Mouse (Mus musculus) thymus, adult 2 months (tissue): Measurements from ENCODE around the gene Zfp296. TPM values are rescaled to one million over a fixed set of nuclear protein-coding genes. Genes with fewer than 3 reads are reported as not detected.

Experiments used
- DNase-seq: peaks from one replicate; pipeline ENCODE4 v3.0.0; 2021
- H3K27ac ChIP-seq: fragments of 200-500 bp; 2 replicates; pipeline ENCODE4 v1.5.1; 2012; ENCODE audit warnings: low read length, control low read depth; ENCODE audit not compliant: control insufficient read depth, insufficient read depth
- H3K27me3 ChIP-seq: fragments of 200-500 bp; 2 replicates; pipeline ENCODE4 v1.6.1; 2012; ENCODE audit warnings: mild to moderate bottlenecking, low read length, moderate library complexity, mixed read lengths; ENCODE audit not compliant: control insufficient read depth, insufficient read depth
- H3K36me3 ChIP-seq: fragments of 200-500 bp; 2 replicates; pipeline ENCODE4 v1.6.1; 2012; ENCODE audit warnings: mild to moderate bottlenecking, low read length, moderate library complexity; ENCODE audit not compliant: control insufficient read depth, insufficient read depth
- H3K4me1 ChIP-seq: fragments of 200-500 bp; replicated peaks from 2 replicates; pipeline ENCODE4 v1.6.1; 2012; ENCODE audit warnings: low read length; ENCODE audit not compliant: control insufficient read depth, insufficient read depth
- H3K4me3 ChIP-seq: fragments of 200-500 bp; 2 replicates; pipeline ENCODE4 v1.5.1; 2012; ENCODE audit warnings: mild to moderate bottlenecking, low read length, control low read depth, moderate library complexity; ENCODE audit not compliant: control insufficient read depth, insufficient read depth
- CTCF ChIP-seq: fragments of 200-500 bp; IDR thresholded peaks from 2 replicates; pipeline ENCODE4 v1.5.1; 2012; ENCODE audit warnings: mild to moderate bottlenecking, control low read depth, low read length, moderate library complexity, borderline replicate concordance; ENCODE audit not compliant: control insufficient read depth, poor library complexity, insufficient read depth; ENCODE audit errors: extremely low read depth
- POLR2A ChIP-seq: fragments of 200-500 bp; IDR thresholded peaks from 2 replicates; pipeline ENCODE4 v1.6.1; 2012; ENCODE audit warnings: mild to moderate bottlenecking, low read length, control low read depth, moderate library complexity; ENCODE audit not compliant: control insufficient read depth, poor library complexity, insufficient read depth; ENCODE audit errors: extremely low read depth
- WGBS: fragments of 180-500 bp; shearing (Covaris S2); methylation state at CpG from one replicate; pipeline ENCODE4 v1.1.7; 2018; 5-methylcytosine and 5-hydroxymethylcytosine counted together
- polyA plus RNA-seq: library from polyadenylated mRNA; depleted of rRNA; stranded (reverse); fragments of >200 nt; gene quantifications from 2 replicates; pipeline ENCODE4 v1.2.3, GENCODE M21; 2012

Zfp296 gene
- polyA plus RNA-seq, 1 experiment: 4.7 TPM

GRCm38 (mm10) chr7:19578436-19578835, 1.3 kb downstream of the Zfp296 start:
- WGBS: 77% methylated on average over 4 of the region's 4 CpGs
- peaks cover 5% of the 10 kb centered on the region; the same call in 1 of the 2 replicates for H3K36me3 ChIP-seq
- 0 out of 2 replicates have a peak overlapping the region, but pooled peaks have one; percentile 33 for H3K4me3 ChIP-seq
- H3K27me3 ChIP-seq: peaks cover 6% of the 10 kb centered on the region; the same call in 1 of the 2 replicates
- H3K27ac ChIP-seq: no peak overlapping the region
- TF ChIP-seq CTCF: no peak
- no peak for TF ChIP-seq POLR2A
- peaks cover 19% of the 10 kb centered on the region for H3K4me1 ChIP-seq
- no peak for DNase-seq

- peaks cover 12% of the 10 kb centered on the region for H3K36me3 ChIP-seq
- no peak overlapping the region for H3K4me3 ChIP-seq
- H3K4me1 ChIP-seq: peaks cover 14% of the 10 kb centered on the region
- DNase-seq: no peak
- WGBS: 97% methylated on average over 10 of the region's 10 CpGs
- TF ChIP-seq POLR2A: no peak
- TF ChIP-seq CTCF: no peak
- no peak overlapping the region for H3K27ac ChIP-seq
- H3K27me3 ChIP-seq: peaks cover 6% of the 10 kb centered on the region; the same call in 1 of the 2 replicates
Observed at GRCm38 (mm10) chr7:19579751-19580150, 2.7 kb downstream of the Zfp296 start.

- no peak for TF ChIP-seq POLR2A
- 94% methylated on average over 8 of the region's 8 CpGs for WGBS
- Histone ChIP-seq H3K27ac (no peak overlapping the region), H3K36me3 (peaks cover 17% of the 10 kb centered on the region), H3K4me3 (no peak overlapping the region), H3K4me1 (peaks cover 14% of the 10 kb centered on the region), H3K27me3 (peaks cover 6% of the 10 kb centered on the region; the same call in 1 of the 2 replicates)
- DNase-seq: no peak
Observed at GRCm38 (mm10) chr7:19580634-19581033, 3.5 kb downstream of the Zfp296 start.

GRCm38 (mm10) chr7:19586269-19586668, 9.2 kb downstream of the Zfp296 start:
- Histone ChIP-seq H3K27me3 (no peaks in the 10 kb centered on the region), H3K4me1 (no peaks in the 10 kb centered on the region), H3K36me3 (peaks cover 40% of the 10 kb centered on the region), H3K27ac (no peak overlapping the region), H3K4me3 (no peak overlapping the region)
- TF ChIP-seq POLR2A: no peak
- TF ChIP-seq CTCF: no peak
- WGBS: 98% methylated on average over 46 of the region's 46 CpGs
- no peak for DNase-seq

GRCm38 (mm10) chr7:19589207-19589606, 12.1 kb downstream of the Zfp296 start:
- peak; percentile 44 for DNase-seq
- no peaks in the 10 kb centered on the region for H3K4me1 ChIP-seq
- TF ChIP-seq CTCF (no peak), POLR2A (no peak)
- H3K27ac ChIP-seq: no peak overlapping the region
- no peaks in the 10 kb centered on the region for H3K27me3 ChIP-seq
- WGBS: 60% methylated on average over 3 of the region's 3 CpGs
- H3K4me3 ChIP-seq: no peak overlapping the region
- H3K36me3 ChIP-seq: peaks cover 52% of the 10 kb centered on the region

GRCm38 (mm10) chr7:19589917-19590316, 12.8 kb downstream of the Zfp296 start:
- Histone ChIP-seq H3K27ac (no peak overlapping the region), H3K4me3 (no peak overlapping the region), H3K27me3 (no peaks in the 10 kb centered on the region), H3K36me3 (peaks cover 47% of the 10 kb centered on the region), H3K4me1 (no peaks in the 10 kb centered on the region)
- TF ChIP-seq CTCF: no peak; the same call in 1 of the 2 replicates
- TF ChIP-seq POLR2A: no peak
- peak; percentile 71 for DNase-seq
- 59% methylated on average over 3 of the region's 3 CpGs for WGBS
